Mouse (Mus musculus) embryonic facial prominence, embryonic 15.5 days (tissue): ENCODE measurements at regions not wholly inside any gene's neighbourhood (a gene's known extent, or its start where the extent isn't known, plus 50 kb on each side); places are given as distances from the start of the nearest gene placed in this dataset.

Experiments used
- ATAC-seq: fragments of 200-750 bp; cut with Nextera tagmentation; 2 replicates; pipeline ENCODE4 v1.8.0; 2017; ENCODE audit warnings: low read depth, moderate TSS enrichment; ENCODE audit not compliant: insufficient number of reproducible peaks, low FRiP score, low TSS enrichment
- H3K27ac ChIP-seq: fragments of 300-500 bp; sonication (generic); replicated peaks from 2 replicates; pipeline ENCODE4 v1.5.1; 2015; ENCODE audit warnings: mild to moderate bottlenecking, inconsistent platforms
- H3K27me3 ChIP-seq: fragments of 300-500 bp; sonication (generic); 2 replicates; pipeline ENCODE4 v1.6.1; 2015; ENCODE audit warnings: inconsistent platforms
- H3K36me3 ChIP-seq: fragments of 300-500 bp; sonication (generic); 2 replicates; pipeline ENCODE4 v1.6.1; 2015; ENCODE audit warnings: mild to moderate bottlenecking, inconsistent platforms
- H3K4me1 ChIP-seq: fragments of 300-500 bp; sonication (generic); 2 replicates; pipeline ENCODE4 v1.6.1; 2015; ENCODE audit warnings: inconsistent platforms
- H3K4me2 ChIP-seq: fragments of 300-500 bp; sonication (generic); replicated peaks from 2 replicates; pipeline ENCODE4 v1.6.1; 2015; ENCODE audit warnings: mild to moderate bottlenecking, inconsistent platforms
- H3K4me3 ChIP-seq: fragments of 300-500 bp; sonication (generic); replicated peaks from 2 replicates; pipeline ENCODE4 v1.5.1; 2015; ENCODE audit warnings: mild to moderate bottlenecking, inconsistent platforms
- H3K9ac ChIP-seq: fragments of 300-500 bp; sonication (generic); 2 replicates; pipeline ENCODE4 v1.6.1; 2015; ENCODE audit warnings: inconsistent platforms
- H3K9me3 ChIP-seq: fragments of 300-500 bp; sonication (generic); replicated peaks from 2 replicates; pipeline ENCODE4 v1.6.1; 2016; ENCODE audit warnings: inconsistent platforms
- WGBS: fragments of 180-500 bp; shearing (Covaris S2); methylation state at CpG from one replicate; pipeline ENCODE4 v1.1.7; 2015; 5-methylcytosine and 5-hydroxymethylcytosine counted together

DNA sequence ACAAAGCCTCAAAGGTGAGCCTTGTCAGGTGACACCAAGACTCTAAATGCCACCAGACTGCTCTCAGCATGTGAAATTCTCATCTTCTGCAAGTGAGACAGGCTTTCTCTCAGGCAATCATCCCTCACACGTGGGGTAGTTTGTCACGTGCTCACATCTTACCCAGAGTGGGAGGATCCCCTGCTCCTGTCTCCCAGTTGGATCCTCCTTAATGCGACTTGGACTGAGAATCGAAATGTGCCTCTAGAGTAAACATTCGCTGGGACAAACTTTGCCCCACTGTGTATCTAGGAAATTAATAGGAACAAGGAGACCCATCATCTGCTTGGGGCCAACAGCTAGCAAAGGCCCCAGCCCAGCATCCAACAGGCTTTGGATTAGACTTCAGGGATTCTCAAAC, 94.5 kb upstream of the Zfp703 start:
- no peak for ATAC-seq
- H3K27ac ChIP-seq, result no peak overlapping the region
- no peak overlapping the region for H3K4me3 ChIP-seq
- H3K4me1 ChIP-seq, result peaks cover 20% of the 10 kb centered on the region
- H3K9ac ChIP-seq, result no peak overlapping the region
- no peaks in the 10 kb centered on the region for H3K9me3 ChIP-seq
- no peaks in the 10 kb centered on the region for H3K36me3 ChIP-seq
- H3K4me2 ChIP-seq, result no peak overlapping the region
- H3K27me3 ChIP-seq, result no peaks in the 10 kb centered on the region
- 80% methylated on average over 5 of the region's 5 CpGs for WGBS

DNA sequence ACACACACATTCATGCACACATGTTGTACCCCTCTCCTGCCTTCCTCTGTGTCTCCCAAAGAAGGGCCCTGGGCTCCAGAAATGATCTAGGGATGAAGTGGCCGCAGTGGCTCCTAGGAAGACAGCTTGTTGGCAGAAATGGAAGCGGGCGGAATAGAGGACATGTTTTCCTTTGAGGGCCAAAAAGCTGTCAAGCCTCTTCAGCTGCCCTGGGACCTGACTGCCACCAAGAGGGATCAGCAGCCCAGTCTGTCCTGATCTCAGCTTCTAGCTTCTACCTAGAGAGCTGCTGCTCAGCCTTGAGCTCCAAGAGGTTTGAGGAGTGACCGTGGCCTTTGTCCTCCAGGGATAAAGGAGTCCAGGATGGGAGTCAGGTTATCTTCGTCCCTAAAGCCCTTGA, 93.8 kb upstream of the Zfp703 start:
- H3K27ac ChIP-seq, result no peak overlapping the region
- 91% methylated on average over 5 of the region's 5 CpGs for WGBS

DNA sequence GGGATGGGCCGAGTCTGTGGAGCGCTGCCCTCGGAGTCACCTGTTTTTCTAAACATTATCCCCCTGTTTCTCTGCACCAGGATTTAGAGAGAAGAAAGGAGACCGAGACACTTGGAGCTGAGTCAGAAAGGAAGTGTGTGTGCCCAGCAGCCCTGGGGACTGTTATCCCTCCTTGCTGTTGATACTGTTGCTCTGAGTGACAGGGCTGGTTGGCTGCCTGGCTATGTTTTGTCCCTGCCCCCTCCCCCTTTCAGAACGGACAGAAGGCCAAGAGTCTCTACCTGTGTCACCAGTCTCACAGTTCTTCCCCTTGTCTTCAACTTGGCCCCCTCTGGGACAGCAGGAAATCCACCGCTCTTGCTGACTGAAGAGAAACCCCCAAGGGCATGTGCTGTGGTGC, 93.4 kb upstream of the Zfp703 start:
- no peak for ATAC-seq
- no peaks in the 10 kb centered on the region for H3K36me3 ChIP-seq
- no peaks in the 10 kb centered on the region for H3K9me3 ChIP-seq
- H3K9ac ChIP-seq, result no peak overlapping the region
- no peak overlapping the region for H3K4me3 ChIP-seq
- H3K4me1 ChIP-seq, result peaks cover 25% of the 10 kb centered on the region
- 63% methylated on average over 6 of the region's 6 CpGs for whole genome bisulfite sequencing
- H3K4me2 ChIP-seq, result no peak overlapping the region
- no peaks in the 10 kb centered on the region for H3K27me3 ChIP-seq
- no peak overlapping the region for H3K27ac ChIP-seq

More for the DNA sequence above, 93.8 kb upstream of the Zfp703 start:
- H3K36me3 ChIP-seq, result no peaks in the 10 kb centered on the region
- H3K27me3 ChIP-seq, result no peaks in the 10 kb centered on the region
- no peaks in the 10 kb centered on the region for H3K9me3 ChIP-seq
- H3K9ac ChIP-seq, result no peak overlapping the region
- H3K4me3 ChIP-seq, result no peak overlapping the region
- no peak overlapping the region for H3K4me2 ChIP-seq
- no peak for ATAC-seq
- peaks cover 25% of the 10 kb centered on the region for H3K4me1 ChIP-seq

GRCm38 (mm10) chr8:26884350-26884749, 92.8 kb upstream of the Zfp703 start:
- 33% methylated on average over 13 of the region's 13 CpGs for WGBS
- no peaks in the 10 kb centered on the region for H3K27me3 ChIP-seq
- no peaks in the 10 kb centered on the region for H3K9me3 ChIP-seq
- no peak overlapping the region for H3K4me2 ChIP-seq
- H3K27ac ChIP-seq, result no peak overlapping the region
- ATAC-seq, result no peak
- H3K4me3 ChIP-seq, result no peak overlapping the region
- no peaks in the 10 kb centered on the region for H3K36me3 ChIP-seq
- peaks cover 25% of the 10 kb centered on the region for H3K4me1 ChIP-seq
- H3K9ac ChIP-seq, result no peak overlapping the region

GRCm38 (mm10) chr8:26885365-26885764, 91.8 kb upstream of the Zfp703 start:
- 85% methylated on average over 5 of the region's 5 CpGs for WGBS
- Histone ChIP-seq H3K4me1 (peaks cover 25% of the 10 kb centered on the region), H3K9ac (no peak overlapping the region), H3K9me3 (no peaks in the 10 kb centered on the region), H3K4me3 (no peak overlapping the region), H3K27ac (no peak overlapping the region), H3K4me2 (no peak overlapping the region), H3K36me3 (no peaks in the 10 kb centered on the region), H3K27me3 (no peaks in the 10 kb centered on the region)
- ATAC-seq, result no peak

DNA sequence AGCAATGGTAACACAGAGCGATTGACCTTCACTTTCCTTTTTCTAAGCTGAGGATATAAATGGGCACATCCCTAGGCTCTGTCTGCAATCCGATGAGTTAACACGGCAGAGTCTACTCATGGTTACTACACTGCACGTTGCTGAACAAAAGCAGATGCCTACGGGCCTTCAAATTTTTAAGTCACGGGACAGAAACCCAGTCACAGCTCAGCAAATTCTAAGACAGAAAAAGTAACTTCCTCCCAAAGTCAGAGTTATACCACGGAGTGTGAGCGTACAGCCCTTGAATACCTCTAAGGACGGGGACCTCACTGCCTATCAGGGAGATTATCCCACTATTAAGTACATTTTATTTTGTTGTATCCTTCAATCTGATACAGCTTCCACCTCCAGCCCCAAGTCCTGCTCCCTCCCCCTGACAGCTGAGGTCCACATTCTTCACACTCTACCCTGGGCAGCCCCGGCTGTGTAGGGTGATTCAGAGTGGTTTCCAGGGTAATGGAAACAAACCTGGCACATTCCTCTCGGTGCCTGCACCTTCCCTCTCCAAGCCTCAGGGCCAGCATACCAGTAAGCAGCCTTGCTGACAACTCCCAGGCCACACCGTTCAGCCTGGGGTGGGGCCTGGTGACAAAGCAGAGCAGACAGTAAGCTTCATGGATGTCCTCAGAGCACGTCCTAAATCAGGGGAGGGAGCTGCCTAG, 90.2 kb upstream of the Zfp703 start:
- no peak for ATAC-seq
- no peaks in the 10 kb centered on the region for H3K27me3 ChIP-seq
- WGBS, result 58% methylated on average over 13 of the region's 13 CpGs

GRCm38 (mm10) chr8:26887551-26887950, 89.6 kb upstream of the Zfp703 start:
- H3K9ac ChIP-seq, result no peak overlapping the region
- H3K27me3 ChIP-seq, result no peaks in the 10 kb centered on the region
- no peaks in the 10 kb centered on the region for H3K36me3 ChIP-seq
- no peak overlapping the region; the same call in 1 of the 2 replicates for H3K27ac ChIP-seq
- no peak overlapping the region for H3K4me3 ChIP-seq
- peaks cover 25% of the 10 kb centered on the region for H3K4me1 ChIP-seq
- no peak overlapping the region for H3K4me2 ChIP-seq
- no peaks in the 10 kb centered on the region for H3K9me3 ChIP-seq
- no peak for ATAC-seq
- 56% methylated on average over 5 of the region's 5 CpGs for WGBS

More for the DNA sequence above, 90.2 kb upstream of the Zfp703 start:
- H3K27ac ChIP-seq, result no peak overlapping the region; the same call in 1 of the 2 replicates
- H3K4me1 ChIP-seq, result peaks cover 25% of the 10 kb centered on the region
- no peaks in the 10 kb centered on the region for H3K9me3 ChIP-seq
- no peak overlapping the region for H3K4me3 ChIP-seq
- H3K36me3 ChIP-seq, result no peaks in the 10 kb centered on the region
- no peak overlapping the region for H3K4me2 ChIP-seq
- no peak overlapping the region for H3K9ac ChIP-seq

GRCm38 (mm10) chr8:26888050-26888449, 89.1 kb upstream of the Zfp703 start:
- Histone ChIP-seq H3K27ac (no peak overlapping the region), H3K4me3 (no peak overlapping the region), H3K9ac (no peak overlapping the region), H3K9me3 (no peaks in the 10 kb centered on the region), H3K4me2 (no peak overlapping the region), H3K36me3 (no peaks in the 10 kb centered on the region), H3K4me1 (peaks cover 25% of the 10 kb centered on the region), H3K27me3 (no peaks in the 10 kb centered on the region)
- ATAC-seq, result no peak
- WGBS, result 60% methylated on average over 3 of the region's 3 CpGs

GRCm38 (mm10) chr8:26891881-26892280, 85.2 kb upstream of the Zfp703 start:
- Histone ChIP-seq H3K9me3 (no peaks in the 10 kb centered on the region), H3K27me3 (no peaks in the 10 kb centered on the region), H3K4me3 (no peak overlapping the region), H3K27ac (no peak overlapping the region), H3K36me3 (no peaks in the 10 kb centered on the region), H3K4me1 (peaks cover 13% of the 10 kb centered on the region), H3K9ac (no peak overlapping the region), H3K4me2 (no peak overlapping the region)
- peak; percentile 62; the same call in 1 of the 2 replicates for ATAC-seq
- 64% methylated on average over 11 of the region's 11 CpGs for WGBS

DNA sequence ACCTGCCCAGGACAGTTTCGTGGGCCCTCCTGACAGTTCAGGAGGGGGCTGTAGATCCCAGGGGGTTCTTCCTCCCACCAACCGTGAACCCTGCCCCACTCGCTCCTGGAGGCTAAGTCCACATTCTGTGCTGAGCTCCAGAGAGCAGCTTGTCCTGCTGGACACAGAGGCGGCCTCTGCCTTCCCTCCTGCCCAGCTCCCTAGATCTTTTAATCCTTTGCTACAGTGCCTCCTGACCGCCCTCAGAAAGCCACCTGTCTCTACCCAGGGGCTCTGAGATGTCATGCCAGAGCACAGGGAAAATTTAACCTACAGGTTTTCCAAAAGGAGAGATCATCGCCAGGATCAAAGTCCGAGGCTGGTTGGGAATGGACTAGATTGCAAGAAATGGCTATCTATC, 84.7 kb upstream of the Zfp703 start:
- no peaks in the 10 kb centered on the region for H3K27me3 ChIP-seq
- H3K9me3 ChIP-seq, result no peaks in the 10 kb centered on the region
- no peak overlapping the region for H3K4me2 ChIP-seq
- H3K27ac ChIP-seq, result no peak overlapping the region
- no peak overlapping the region for H3K9ac ChIP-seq
- ATAC-seq, result no peak
- peaks cover 8% of the 10 kb centered on the region for H3K4me1 ChIP-seq
- no peaks in the 10 kb centered on the region for H3K36me3 ChIP-seq
- WGBS, result 65% methylated on average over 7 of the region's 7 CpGs
- no peak overlapping the region for H3K4me3 ChIP-seq

DNA sequence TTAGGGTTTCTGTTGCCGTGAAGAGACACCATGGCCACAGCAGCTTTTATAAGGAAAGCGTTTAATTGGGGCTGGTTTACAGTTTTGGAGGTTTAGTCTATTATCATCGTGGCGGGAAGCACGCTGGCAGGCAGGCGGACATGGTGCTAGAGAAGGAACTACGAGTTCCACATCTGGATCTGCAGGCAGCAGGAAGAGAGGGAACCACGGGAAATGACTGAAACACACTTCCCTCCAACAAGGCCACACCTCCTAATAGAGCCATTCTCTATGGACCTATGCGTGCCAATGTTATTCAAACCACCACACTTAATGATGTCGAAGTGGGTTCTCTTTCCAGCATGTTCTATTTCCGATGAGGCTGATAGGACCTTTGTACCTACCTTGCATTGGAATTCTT, 81.3 kb upstream of the Zfp703 start:
- no peaks in the 10 kb centered on the region for H3K27me3 ChIP-seq
- H3K27ac ChIP-seq, result no peak overlapping the region
- H3K4me1 ChIP-seq, result no peaks in the 10 kb centered on the region
- H3K9ac ChIP-seq, result no peak overlapping the region
- ATAC-seq, result no peak
- no peaks in the 10 kb centered on the region for H3K9me3 ChIP-seq
- H3K36me3 ChIP-seq, result no peaks in the 10 kb centered on the region
- no peak overlapping the region for H3K4me3 ChIP-seq
- 80% methylated on average over 11 of the region's 11 CpGs for WGBS
- no peak overlapping the region for H3K4me2 ChIP-seq

- H3K4me1 ChIP-seq, result no peaks in the 10 kb centered on the region
- H3K27ac ChIP-seq, result no peak overlapping the region
- no peaks in the 10 kb centered on the region for H3K27me3 ChIP-seq
- no peak overlapping the region for H3K4me3 ChIP-seq
- no peaks in the 10 kb centered on the region for H3K9me3 ChIP-seq
- no peak for ATAC-seq
- no peak overlapping the region for H3K9ac ChIP-seq
- no peak overlapping the region for H3K4me2 ChIP-seq
- 74% methylated on average over 5 of the region's 5 CpGs for WGBS
- no peaks in the 10 kb centered on the region for H3K36me3 ChIP-seq
Measured at GRCm38 (mm10) chr8:26903289-26903688, 73.8 kb upstream of the Zfp703 start.
